Mouse (Mus musculus): ENCODE measurements at regions not wholly inside any gene's neighbourhood (a gene's known extent, or its start where the extent isn't known, plus 50 kb on each side); places are given as distances from the start of the nearest gene placed in this dataset.
A peak's percentile ranks its signal among the peaks of the same experiment; 100 is the strongest.

DNA sequence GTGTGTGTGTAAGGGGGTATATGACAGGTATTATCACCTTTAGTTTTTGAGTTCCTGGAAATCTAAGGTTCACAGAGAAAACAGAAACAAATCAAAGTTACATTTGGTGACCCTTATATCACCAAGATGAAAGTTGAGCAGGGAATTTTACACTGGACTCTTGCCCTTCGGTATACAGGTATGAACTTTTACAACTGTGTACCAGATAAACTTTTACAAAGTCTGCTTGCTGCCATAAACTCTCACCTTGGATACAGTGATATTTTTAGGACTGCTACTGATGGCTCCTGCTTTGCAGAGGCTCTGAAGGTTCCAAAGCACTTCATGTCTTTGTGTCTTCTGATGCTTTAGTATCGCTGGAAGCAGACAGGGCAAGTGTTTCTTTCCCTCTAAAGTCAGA, 461.3 kb upstream of the Smarca2 start:
- Histone ChIP-seq H3K27me3 (no peaks in the 10 kb centered on the region), H3K27ac (no peak overlapping the region), H3K4me2 (no peak overlapping the region), H3K4me3 (no peak overlapping the region), H3K4me1 (0 out of 2 replicates have a peak, but pooled peaks cover 4% of the 10 kb centered on the region), H3K36me3 (no peaks in the 10 kb centered on the region), H3K9me3 (no peaks in the 10 kb centered on the region), H3K9ac (no peak overlapping the region)
- WGBS = 90% methylated on average over 2 of the region's 2 CpGs
- no peak for ATAC-seq (ENCODE audit: insufficient number of reproducible peaks, insufficient read depth, low FRiP score, low TSS enrichment, low read depth)

- Histone ChIP-seq H3K36me3 (no peaks in the 10 kb centered on the region), H3K4me3 (no peak overlapping the region), H3K4me1 (no peaks in the 10 kb centered on the region), H3K9me3 (no peaks in the 10 kb centered on the region), H3K27ac (no peak overlapping the region), H3K4me2 (no peak overlapping the region), H3K27me3 (no peaks in the 10 kb centered on the region), H3K9ac (no peak overlapping the region)
- WGBS = 59% methylated on average over 4 of the region's 4 CpGs
- ATAC-seq (ENCODE audit: insufficient number of reproducible peaks, insufficient read depth, low FRiP score, low TSS enrichment, low read depth) = no peak
Observed at GRCm38 (mm10) chr19:26151216-26151615, 453.6 kb upstream of the Smarca2 start.

DNA sequence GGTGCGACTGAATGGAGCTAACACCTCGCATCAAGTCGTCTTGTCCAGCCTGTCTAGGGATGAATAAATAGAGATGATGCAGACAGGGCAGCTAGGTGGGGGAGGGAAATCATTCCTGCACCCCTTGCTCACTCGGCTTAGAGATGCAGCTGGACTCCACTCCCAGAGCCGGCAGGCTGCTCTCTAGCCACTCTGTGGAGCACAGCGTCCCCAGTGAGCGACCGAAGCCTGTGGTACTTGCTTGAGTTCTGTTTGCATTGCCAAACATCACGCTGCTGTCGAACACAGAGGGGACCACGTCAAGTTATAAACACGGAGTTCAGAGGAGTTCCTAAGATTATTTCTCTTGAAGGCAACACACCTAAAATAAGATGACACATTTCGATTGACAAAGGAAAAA, 439.9 kb upstream of the Smarca2 start:
- H3K9me3 ChIP-seq = no peaks in the 10 kb centered on the region
- H3K36me3 ChIP-seq = no peaks in the 10 kb centered on the region
- no peak overlapping the region for H3K9ac ChIP-seq
- H3K27me3 ChIP-seq = peaks cover 5% of the 10 kb centered on the region; the same call in 1 of the 2 replicates
- WGBS = 48% methylated on average over 13 of the region's 13 CpGs
- H3K4me1 ChIP-seq = no peaks in the 10 kb centered on the region
- H3K4me3 ChIP-seq = no peak overlapping the region
- no peak overlapping the region for H3K4me2 ChIP-seq
- H3K27ac ChIP-seq = no peak overlapping the region
- ATAC-seq (ENCODE audit: insufficient number of reproducible peaks, insufficient read depth, low FRiP score, low TSS enrichment, low read depth) = no peak

- Histone ChIP-seq H3K9ac (no peak overlapping the region), H3K27ac (no peak overlapping the region), H3K4me1 (no peaks in the 10 kb centered on the region), H3K4me3 (no peak overlapping the region), H3K36me3 (no peaks in the 10 kb centered on the region), H3K9me3 (no peaks in the 10 kb centered on the region), H3K4me2 (no peak overlapping the region), H3K27me3 (no peaks in the 10 kb centered on the region)
- 28% methylated on average over 4 of the region's 4 CpGs for WGBS
- 0 out of 2 replicates have a peak, but pooled peaks have one; percentile 48 for ATAC-seq (ENCODE audit: insufficient number of reproducible peaks, insufficient read depth, low FRiP score, low TSS enrichment, low read depth)
Observed at GRCm38 (mm10) chr19:26181774-26182173, 423.1 kb upstream of the Smarca2 start.

DNA sequence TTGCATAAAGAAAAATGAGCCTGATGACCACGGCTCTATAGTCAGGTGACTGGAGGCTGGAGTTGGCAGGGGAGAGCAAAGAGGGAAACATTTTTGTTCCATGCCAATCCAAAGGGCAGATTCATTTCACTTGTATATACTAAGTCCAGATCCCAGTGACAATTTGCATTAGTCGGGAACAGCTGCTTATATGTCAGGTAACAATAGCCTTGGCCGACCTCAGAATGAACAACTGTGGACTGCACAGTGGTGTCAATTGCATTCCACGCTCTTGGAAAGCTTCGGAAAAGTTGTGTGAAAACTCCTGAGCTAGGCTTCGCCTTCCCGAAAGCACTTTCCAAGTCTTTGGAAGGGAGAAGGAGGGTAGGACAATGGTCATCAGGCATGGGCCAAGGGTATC, 419.8 kb upstream of the Smarca2 start:
- H3K27ac ChIP-seq = no peak overlapping the region
- no peaks in the 10 kb centered on the region for H3K27me3 ChIP-seq
- H3K4me3 ChIP-seq = no peak overlapping the region
- H3K9me3 ChIP-seq = no peaks in the 10 kb centered on the region
- no peak overlapping the region for H3K9ac ChIP-seq
- WGBS = 80% methylated on average over 7 of the region's 7 CpGs
- no peak for ATAC-seq (ENCODE audit: insufficient number of reproducible peaks, insufficient read depth, low FRiP score, low TSS enrichment, low read depth)
- H3K4me2 ChIP-seq = no peak overlapping the region
- no peaks in the 10 kb centered on the region for H3K4me1 ChIP-seq
- no peaks in the 10 kb centered on the region for H3K36me3 ChIP-seq

GRCm38 (mm10) chr19:26190803-26191202, 414.0 kb upstream of the Smarca2 start:
- Histone ChIP-seq H3K4me1 (no peaks in the 10 kb centered on the region), H3K27ac (no peak overlapping the region), H3K9ac (no peak overlapping the region), H3K9me3 (no peaks in the 10 kb centered on the region), H3K4me3 (no peak overlapping the region), H3K36me3 (no peaks in the 10 kb centered on the region), H3K4me2 (no peak overlapping the region), H3K27me3 (no peaks in the 10 kb centered on the region)
- WGBS = 82% methylated on average over 1 of the region's 1 CpGs
- no peak for ATAC-seq (ENCODE audit: insufficient number of reproducible peaks, insufficient read depth, low FRiP score, low TSS enrichment, low read depth)

DNA sequence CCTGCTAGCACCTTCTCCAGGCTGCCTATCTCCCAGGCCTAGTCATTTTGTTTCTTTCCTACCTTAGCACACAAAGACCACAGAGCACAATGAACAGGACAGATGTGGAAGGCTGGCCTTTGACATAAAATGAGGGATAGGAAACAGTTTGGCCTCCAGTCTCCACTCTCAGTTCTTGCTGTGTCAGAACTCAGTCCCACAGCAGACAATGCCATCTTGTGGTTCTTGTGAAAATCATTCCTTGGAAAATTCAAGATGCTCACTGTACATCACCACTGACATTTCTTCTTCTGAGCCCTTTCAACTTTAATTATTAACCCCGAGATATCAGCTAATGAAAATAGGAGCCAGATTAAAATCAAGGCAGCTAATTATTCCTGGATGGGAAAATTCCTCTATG, 411.2 kb upstream of the Smarca2 start:
- Histone ChIP-seq H3K4me2 (no peak overlapping the region), H3K36me3 (no peaks in the 10 kb centered on the region), H3K4me3 (no peak overlapping the region), H3K27ac (no peak overlapping the region), H3K4me1 (no peaks in the 10 kb centered on the region), H3K27me3 (no peaks in the 10 kb centered on the region), H3K9me3 (no peaks in the 10 kb centered on the region), H3K9ac (no peak overlapping the region)
- WGBS = 45% methylated on average over 1 of the region's 1 CpGs
- no peak for ATAC-seq (ENCODE audit: insufficient number of reproducible peaks, insufficient read depth, low FRiP score, low TSS enrichment, low read depth)

GRCm38 (mm10) chr19:26208760-26209159, 396.1 kb upstream of the Smarca2 start:
- ATAC-seq (ENCODE audit: insufficient number of reproducible peaks, insufficient read depth, low FRiP score, low TSS enrichment, low read depth) = no peak
- 64% methylated on average over 1 of the region's 1 CpGs for WGBS
- Histone ChIP-seq H3K4me1 (no peaks in the 10 kb centered on the region), H3K27me3 (no peaks in the 10 kb centered on the region), H3K9ac (no peak overlapping the region), H3K4me3 (no peak overlapping the region), H3K9me3 (no peaks in the 10 kb centered on the region), H3K36me3 (no peaks in the 10 kb centered on the region), H3K27ac (no peak overlapping the region), H3K4me2 (no peak overlapping the region)

GRCm38 (mm10) chr19:26234539-26234938, 370.3 kb upstream of the Smarca2 start:
- no peaks in the 10 kb centered on the region for H3K27me3 ChIP-seq
- no peaks in the 10 kb centered on the region for H3K9me3 ChIP-seq
- no peak overlapping the region for H3K4me3 ChIP-seq
- ATAC-seq (ENCODE audit: insufficient number of reproducible peaks, insufficient read depth, low FRiP score, low TSS enrichment, low read depth) = no peak
- no peak overlapping the region for H3K4me2 ChIP-seq
- H3K4me1 ChIP-seq = no peaks in the 10 kb centered on the region
- no peaks in the 10 kb centered on the region for H3K36me3 ChIP-seq
- no peak overlapping the region for H3K27ac ChIP-seq
- WGBS = 60% methylated on average over 4 of the region's 4 CpGs
- no peak overlapping the region for H3K9ac ChIP-seq

DNA sequence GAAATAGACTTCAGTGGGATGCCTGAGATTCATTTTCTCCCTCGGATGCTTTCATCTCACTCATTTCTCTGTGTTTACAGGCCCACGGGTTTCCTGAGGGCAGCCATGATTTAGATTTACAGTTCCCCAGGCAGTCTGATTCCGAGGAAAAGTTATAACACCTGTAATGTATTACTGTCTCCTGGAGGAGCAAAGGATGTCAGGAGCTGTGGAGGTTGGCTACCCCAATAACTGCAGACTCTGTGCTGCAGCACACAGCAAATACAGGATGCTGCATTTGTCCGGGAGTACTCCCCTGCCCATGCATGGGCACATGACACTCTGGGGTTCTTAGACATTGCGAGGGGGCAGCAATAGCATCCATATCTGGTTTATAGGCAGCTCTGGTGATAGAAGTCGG, 360.8 kb upstream of the Smarca2 start:
- Histone ChIP-seq H3K36me3 (no peaks in the 10 kb centered on the region), H3K4me1 (no peaks in the 10 kb centered on the region), H3K4me3 (no peak overlapping the region), H3K9ac (no peak overlapping the region), H3K9me3 (no peaks in the 10 kb centered on the region), H3K27me3 (no peaks in the 10 kb centered on the region), H3K4me2 (no peak overlapping the region), H3K27ac (no peak overlapping the region)
- no peak for ATAC-seq (ENCODE audit: insufficient number of reproducible peaks, insufficient read depth, low FRiP score, low TSS enrichment, low read depth)
- 44% methylated on average over 6 of the region's 6 CpGs for WGBS

GRCm38 (mm10) chr19:26249751-26250150, 355.1 kb upstream of the Smarca2 start:
- no peak overlapping the region for H3K4me3 ChIP-seq
- no peak overlapping the region for H3K27ac ChIP-seq
- no peak for ATAC-seq (ENCODE audit: insufficient number of reproducible peaks, insufficient read depth, low FRiP score, low TSS enrichment, low read depth)
- H3K4me2 ChIP-seq = no peak overlapping the region
- WGBS = 83% methylated on average over 6 of the region's 6 CpGs
- H3K36me3 ChIP-seq = no peaks in the 10 kb centered on the region
- no peaks in the 10 kb centered on the region for H3K27me3 ChIP-seq
- no peaks in the 10 kb centered on the region for H3K4me1 ChIP-seq
- no peaks in the 10 kb centered on the region for H3K9me3 ChIP-seq
- no peak overlapping the region for H3K9ac ChIP-seq

DNA sequence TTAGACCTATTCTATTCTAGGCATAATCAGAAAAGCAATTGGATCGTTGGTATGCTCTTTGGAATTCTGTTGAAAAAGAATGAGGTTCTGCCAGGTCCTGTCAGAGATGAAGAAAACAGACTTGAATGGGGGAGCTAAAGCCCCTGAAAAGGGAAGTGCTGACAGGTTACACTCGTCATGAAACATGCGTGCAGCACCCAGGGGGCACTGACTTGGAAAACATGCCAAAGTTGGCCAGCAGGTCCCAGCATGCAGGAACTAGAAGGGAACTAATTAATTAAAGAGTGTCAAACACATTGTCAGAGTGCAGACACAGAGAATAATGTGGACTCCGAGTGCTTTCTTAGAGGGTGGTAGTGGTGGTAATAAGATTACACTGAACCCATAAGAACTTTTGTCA, 346.2 kb upstream of the Smarca2 start:
- Histone ChIP-seq H3K4me1 (no peaks in the 10 kb centered on the region), H3K4me2 (no peak overlapping the region), H3K27ac (no peak overlapping the region), H3K36me3 (no peaks in the 10 kb centered on the region), H3K9me3 (no peaks in the 10 kb centered on the region), H3K4me3 (no peak overlapping the region), H3K27me3 (no peaks in the 10 kb centered on the region), H3K9ac (no peak overlapping the region)
- no peak for ATAC-seq (ENCODE audit: insufficient number of reproducible peaks, insufficient read depth, low FRiP score, low TSS enrichment, low read depth)
- WGBS = 70% methylated on average over 4 of the region's 4 CpGs

- Histone ChIP-seq H3K9me3 (no peaks in the 10 kb centered on the region), H3K36me3 (no peaks in the 10 kb centered on the region), H3K27me3 (no peaks in the 10 kb centered on the region), H3K9ac (no peak overlapping the region), H3K4me3 (no peak overlapping the region), H3K27ac (no peak overlapping the region), H3K4me2 (no peak overlapping the region), H3K4me1 (no peaks in the 10 kb centered on the region)
- no peak for ATAC-seq (ENCODE audit: insufficient number of reproducible peaks, insufficient read depth, low FRiP score, low TSS enrichment, low read depth)
- WGBS = 89% methylated on average over 2 of the region's 2 CpGs
Observed at GRCm38 (mm10) chr19:26261530-26261929, 343.3 kb upstream of the Smarca2 start.
